Mouse (Mus musculus): ENCODE measurements around the gene Olfr1338. TPM values are rescaled to one million over a fixed set of nuclear protein-coding genes. Genes with fewer than 3 reads are reported as not detected.
"Not testable (repeated sequence)": the region's sequence is repeated elsewhere in the genome, so short reads cannot be mapped to it uniquely, and the experiment has no call there.

Olfr1338 gene
- not detected in 2 replicates for polyA plus RNA-seq (2012; rRNA removed)

GRCm38 (mm10) chr4:118758637-118759036, at the start of gene Olfr1338:
Olfr1338 (minus strand) TSS chr4:118758737.
- Histone ChIP-seq H3K4me3 (ENCODE audit: extremely low read depth, insufficient read depth, insufficient read length) (no peak within 1 kb of the TSS), H3K4me1 (ENCODE audit: control insufficient read depth, insufficient read depth, insufficient read length) (no peaks in the 10 kb centered on the region), H3K27me3 (ENCODE audit: control insufficient read depth, insufficient read depth, low read length) (no peaks in the 10 kb centered on the region), H3K36me3 (ENCODE audit: control insufficient read depth, insufficient read depth, low read length) (no peaks in the 10 kb centered on the region), H3K27ac (ENCODE audit: insufficient read depth, low read length) (no peak within 1 kb of the TSS)
- no peak for DNase-seq (ENCODE audit: low read depth in 1 of 2, low spot score in 2 of 2)
- TF ChIP-seq CTCF (IDR thresholded peaks at IDR 0.05; ENCODE audit: extremely low read depth, insufficient read depth, insufficient read length, insufficient replicate concordance) (no peak), POLR2A (IDR thresholded peaks at IDR 0.05; ENCODE audit: low read depth, low read length) (no peak)
- 85% methylated on average over 1 of the region's 1 CpGs for WGBS

GRCm38 (mm10) chr4:118792796-118793195, 34.3 kb upstream of the Olfr1338 start:
- H3K27me3 ChIP-seq (ENCODE audit: control insufficient read depth, insufficient read depth, low read length); DNase-seq (ENCODE audit: low read depth in 1 of 2, low spot score in 2 of 2); H3K4me3 ChIP-seq (ENCODE audit: extremely low read depth, insufficient read depth, insufficient read length); H3K27ac ChIP-seq (ENCODE audit: insufficient read depth, low read length); H3K36me3 ChIP-seq (ENCODE audit: control insufficient read depth, insufficient read depth, low read length); H3K4me1 ChIP-seq (ENCODE audit: control insufficient read depth, insufficient read depth, insufficient read length): not testable (repeated sequence)

GRCm38 (mm10) chr4:118782486-118782885, 23.9 kb upstream of the Olfr1338 start, which contains the start of gene Olfr1337:
Olfr1337 (minus strand) TSS chr4:118782586.
- TF ChIP-seq CTCF (IDR thresholded peaks at IDR 0.05; ENCODE audit: extremely low read depth, insufficient read depth, insufficient read length, insufficient replicate concordance) (no peak), POLR2A (IDR thresholded peaks at IDR 0.05; ENCODE audit: low read depth, low read length) (no peak)
- no peak for DNase-seq (ENCODE audit: low read depth in 1 of 2, low spot score in 2 of 2)
- H3K36me3 ChIP-seq (ENCODE audit: control insufficient read depth, insufficient read depth, low read length) = no peaks in the 10 kb centered on the region
- no peak within 1 kb of the TSS for H3K4me3 ChIP-seq (ENCODE audit: extremely low read depth, insufficient read depth, insufficient read length)
- H3K27me3 ChIP-seq (ENCODE audit: control insufficient read depth, insufficient read depth, low read length) = no peaks in the 10 kb centered on the region
- 69% methylated on average over 2 of the region's 2 CpGs for WGBS
- no peaks in the 10 kb centered on the region for H3K4me1 ChIP-seq (ENCODE audit: control insufficient read depth, insufficient read depth, insufficient read length)
- H3K27ac ChIP-seq (ENCODE audit: insufficient read depth, low read length) = no peak within 1 kb of the TSS

GRCm38 (mm10) chr4:118741881-118742280, 16.7 kb downstream of the Olfr1338 start:
- Histone ChIP-seq H3K27ac (ENCODE audit: insufficient read depth, low read length) (no peak overlapping the region), H3K4me1 (ENCODE audit: control insufficient read depth, insufficient read depth, insufficient read length) (no peaks in the 10 kb centered on the region), H3K27me3 (ENCODE audit: control insufficient read depth, insufficient read depth, low read length) (no peaks in the 10 kb centered on the region), H3K4me3 (ENCODE audit: extremely low read depth, insufficient read depth, insufficient read length) (no peak overlapping the region), H3K36me3 (ENCODE audit: control insufficient read depth, insufficient read depth, low read length) (no peaks in the 10 kb centered on the region)
- 21% methylated on average over 16 of the region's 16 CpGs for WGBS
- DNase-seq (ENCODE audit: low read depth in 1 of 2, low spot score in 2 of 2) = no peak
- TF ChIP-seq CTCF (IDR thresholded peaks at IDR 0.05; ENCODE audit: extremely low read depth, insufficient read depth, insufficient read length, insufficient replicate concordance) (no peak), POLR2A (IDR thresholded peaks at IDR 0.05; ENCODE audit: low read depth, low read length) (no peak)

- no peaks in the 10 kb centered on the region for H3K4me1 ChIP-seq (ENCODE audit: control insufficient read depth, insufficient read depth, insufficient read length)
- H3K36me3 ChIP-seq (ENCODE audit: control insufficient read depth, insufficient read depth, low read length) = no peaks in the 10 kb centered on the region
- WGBS = 16% methylated on average over 11 of the region's 11 CpGs
- no peak overlapping the region for H3K27ac ChIP-seq (ENCODE audit: insufficient read depth, low read length)
- no peak overlapping the region for H3K4me3 ChIP-seq (ENCODE audit: extremely low read depth, insufficient read depth, insufficient read length)
- DNase-seq (ENCODE audit: low read depth in 1 of 2, low spot score in 2 of 2) = no peak
- H3K27me3 ChIP-seq (ENCODE audit: control insufficient read depth, insufficient read depth, low read length) = no peaks in the 10 kb centered on the region
- TF ChIP-seq POLR2A (IDR thresholded peaks at IDR 0.05; ENCODE audit: low read depth, low read length) (no peak), CTCF (IDR thresholded peaks at IDR 0.05; ENCODE audit: extremely low read depth, insufficient read depth, insufficient read length, insufficient replicate concordance) (no peak)
Measured at GRCm38 (mm10) chr4:118740988-118741698, 17.4 kb downstream of the Olfr1338 start.

- 58% methylated on average over 3 of the region's 3 CpGs for WGBS
- Histone ChIP-seq H3K27me3 (ENCODE audit: control insufficient read depth, insufficient read depth, low read length) (no peaks in the 10 kb centered on the region), H3K4me1 (ENCODE audit: control insufficient read depth, insufficient read depth, insufficient read length) (no peaks in the 10 kb centered on the region), H3K36me3 (ENCODE audit: control insufficient read depth, insufficient read depth, low read length) (no peaks in the 10 kb centered on the region), H3K4me3 (ENCODE audit: extremely low read depth, insufficient read depth, insufficient read length) (no peak overlapping the region), H3K27ac (ENCODE audit: insufficient read depth, low read length) (no peak overlapping the region)
- TF ChIP-seq POLR2A (IDR thresholded peaks at IDR 0.05; ENCODE audit: low read depth, low read length) (no peak), CTCF (IDR thresholded peaks at IDR 0.05; ENCODE audit: extremely low read depth, insufficient read depth, insufficient read length, insufficient replicate concordance) (no peak)
- no peak for DNase-seq (ENCODE audit: low read depth in 1 of 2, low spot score in 2 of 2)
Measured at GRCm38 (mm10) chr4:118739574-118739973, 19.0 kb downstream of the Olfr1338 start.

GRCm38 (mm10) chr4:118731875-118732274, 26.7 kb downstream of the Olfr1338 start, which contains the start of gene Olfr1339:
Olfr1339 (plus strand) TSS chr4:118732175.
- Histone ChIP-seq H3K4me3 (ENCODE audit: extremely low read depth, insufficient read depth, insufficient read length) (no peak within 1 kb of the TSS), H3K36me3 (ENCODE audit: control insufficient read depth, insufficient read depth, low read length) (no peaks in the 10 kb centered on the region), H3K27me3 (ENCODE audit: control insufficient read depth, insufficient read depth, low read length) (no peaks in the 10 kb centered on the region), H3K4me1 (ENCODE audit: control insufficient read depth, insufficient read depth, insufficient read length) (no peaks in the 10 kb centered on the region), H3K27ac (ENCODE audit: insufficient read depth, low read length) (no peak within 1 kb of the TSS)
- no peak for TF ChIP-seq POLR2A (IDR thresholded peaks at IDR 0.05; ENCODE audit: low read depth, low read length)
- TF ChIP-seq CTCF (IDR thresholded peaks at IDR 0.05; ENCODE audit: extremely low read depth, insufficient read depth, insufficient read length, insufficient replicate concordance) = no peak
- WGBS = 85% methylated on average over 1 of the region's 1 CpGs
- DNase-seq (ENCODE audit: low read depth in 1 of 2, low spot score in 2 of 2) = no peak
